Mouse (Mus musculus) layer of hippocampus, adult 2 months (tissue): ENCODE measurements around the gene Ccnf. TPM values are rescaled to one million over a fixed set of nuclear protein-coding genes. Genes with fewer than 3 reads are reported as not detected.
A peak's percentile ranks its signal among the peaks of the same experiment; 100 is the strongest.

Experiments used
- DNase-seq, 2 experiments: peaks; one replicate each; pipeline ENCODE4 v3.0.0; 2022; ENCODE audit warnings: low spot score in 2 of 2
- H3K27ac ChIP-seq: fragments of 200-600 bp; 2 replicates; pipeline ENCODE4 v1.8.1; 2022
- H3K4me3 ChIP-seq: fragments of 200-600 bp; 2 replicates; pipeline ENCODE4 v1.8.1; 2022; ENCODE audit warnings: mild to moderate bottlenecking
- CTCF ChIP-seq: fragments of 200-600 bp; conservative IDR thresholded peaks from 2 replicates; pipeline ENCODE4 v1.8.1; 2022; ENCODE audit warnings: antibody characterized with exemption, mild to moderate bottlenecking, moderate library complexity
- long read RNA-seq, 2 experiments: library from polyadenylated mRNA; stranded (forward); transcript quantifications; one replicate each; pipeline ENCODE4 v2.0.0; 2021; ENCODE audit warnings: borderline mapping rate in 2 of 2
- total RNA-seq, 2 experiments: library from RNA; stranded (reverse); gene quantifications; 2 replicates each; pipeline ENCODE4 v1.2.3; 2021

Gene Ccnf
- total RNA-seq = 1 to 10 TPM; 4.6 to 6.2 TPM
- long read RNA-seq, experiment 1, full-length matches to known transcripts = 6 of 7 reads
- long read RNA-seq, experiment 1, partial matches to known transcripts = 1 of 7 reads
- long read RNA-seq, experiment 1, other reads (novel, unspliced or antisense) = 0 of 7 reads
- long read RNA-seq, experiment 2, full-length matches to known transcripts = 5 of 6 reads
- long read RNA-seq, experiment 2, partial matches to known transcripts = 0 of 6 reads
- long read RNA-seq, experiment 2, other reads (novel, unspliced or antisense) = 1 of 6 reads

DNA sequence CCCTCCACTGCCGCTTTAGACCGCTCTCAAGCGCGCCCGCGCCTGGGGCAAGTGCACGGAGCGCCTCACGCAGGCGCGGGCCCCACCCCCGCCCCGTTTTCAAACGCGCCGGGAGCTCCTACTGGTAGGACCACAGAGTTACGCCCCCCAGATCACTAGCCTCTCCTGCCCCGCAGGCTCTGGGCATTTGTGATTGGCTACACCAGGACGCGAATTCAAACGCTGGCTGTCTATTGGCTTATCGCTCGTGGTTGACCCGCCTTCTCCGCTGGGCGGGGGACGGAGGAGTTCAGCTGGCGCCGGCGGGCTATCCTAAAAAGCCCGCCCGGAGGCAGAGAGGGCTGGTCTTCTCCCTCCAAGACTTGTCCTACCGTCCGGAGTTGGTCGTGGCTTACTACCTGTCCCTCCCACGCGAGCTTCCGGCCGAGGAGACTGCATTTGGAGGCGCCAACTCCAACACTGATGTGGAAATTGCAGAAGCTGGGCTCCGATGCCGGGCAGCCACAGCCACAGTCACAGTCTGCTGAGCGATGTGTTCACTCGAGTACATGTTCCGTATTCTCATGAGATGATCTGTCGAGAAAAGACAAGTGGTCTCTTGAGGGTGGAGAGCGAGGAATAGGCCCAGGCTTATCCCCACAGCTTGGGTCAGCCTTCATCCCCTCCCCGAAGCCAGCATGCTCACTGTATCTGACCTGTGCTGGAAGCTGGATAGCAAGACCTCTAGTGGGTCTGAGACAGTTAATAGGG lies at the start of gene Ccnf:
TSS of gene Ccnf (minus strand) at position 165 of the 750 bp plus-strand sequence.
- TF ChIP-seq CTCF = peak; percentile 79
- Histone ChIP-seq H3K27ac (peak within 1 kb of the TSS; percentile 58), H3K4me3 (peak within 1 kb of the TSS; percentile 88)

DNA sequence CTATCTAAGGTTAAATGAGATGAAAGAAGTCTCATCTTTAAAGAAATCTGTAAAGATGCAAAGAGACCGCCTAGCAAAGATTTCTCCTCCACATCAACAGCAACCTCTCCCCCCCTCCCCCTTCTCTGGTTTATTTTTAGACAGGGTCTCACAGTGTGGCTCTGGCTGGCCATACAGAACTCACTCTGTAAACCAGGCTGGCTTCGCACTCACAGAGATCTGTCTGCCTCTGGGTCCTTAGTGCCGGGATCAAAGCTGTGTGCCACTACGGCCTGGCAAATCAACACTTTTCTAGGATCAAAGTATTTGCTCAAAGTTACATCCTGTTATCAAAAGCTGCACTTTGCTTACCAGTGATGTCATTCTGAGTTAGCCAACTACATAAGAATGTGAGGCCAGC lies 49.4 kb upstream of the Ccnf start:
- Histone ChIP-seq H3K27ac (no peak overlapping the region), H3K4me3 (no peak overlapping the region)
- TF ChIP-seq CTCF = no peak
- DNase-seq = no peak

More for the DNA sequence above, at the start of gene Ccnf:
- peak; percentile 94 to 97 for DNase-seq

DNA sequence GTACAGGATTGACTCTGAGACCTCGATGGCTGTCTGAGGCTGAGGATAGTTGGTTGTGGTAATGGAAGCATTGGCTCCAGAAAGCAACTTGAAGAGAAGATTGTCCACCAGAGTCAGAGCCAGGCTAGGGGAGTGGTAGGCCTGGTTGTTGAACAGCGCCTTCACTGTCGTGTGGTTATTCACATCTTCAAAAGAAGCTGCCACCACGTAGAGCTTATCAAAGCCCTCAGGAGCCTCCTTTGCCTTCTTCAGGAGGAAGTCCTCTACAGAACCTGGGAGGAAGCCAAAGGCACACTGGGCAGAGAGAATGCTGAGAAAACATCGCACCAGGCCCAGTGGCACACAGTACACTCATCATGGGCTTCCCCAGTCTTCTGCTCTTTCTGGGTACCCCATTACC lies 38.1 kb upstream of the Ccnf start:
- no peak overlapping the region for H3K27ac ChIP-seq
- H3K4me3 ChIP-seq = no peak overlapping the region
- no peak for DNase-seq
- TF ChIP-seq CTCF = no peak

DNA sequence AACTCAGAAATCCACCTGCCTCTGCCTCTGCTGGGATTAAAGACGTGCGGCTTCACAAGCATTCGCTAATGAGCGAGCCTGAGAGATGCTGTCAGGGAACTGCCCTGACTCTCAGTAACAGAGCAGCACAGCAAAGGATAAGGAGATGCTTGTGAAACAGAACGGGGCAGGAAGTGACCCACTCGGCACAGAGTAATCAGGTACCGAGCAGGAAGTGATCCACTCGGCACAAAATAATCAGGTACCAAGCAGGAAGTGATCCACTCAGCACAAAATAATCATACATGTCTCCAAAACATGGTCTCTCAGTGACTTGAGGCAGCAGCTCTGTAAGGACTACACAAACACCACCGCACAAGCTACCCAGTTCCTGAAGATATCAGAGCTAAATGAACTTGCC lies 37.2 kb upstream of the Ccnf start:
- TF ChIP-seq CTCF = no peak

DNA sequence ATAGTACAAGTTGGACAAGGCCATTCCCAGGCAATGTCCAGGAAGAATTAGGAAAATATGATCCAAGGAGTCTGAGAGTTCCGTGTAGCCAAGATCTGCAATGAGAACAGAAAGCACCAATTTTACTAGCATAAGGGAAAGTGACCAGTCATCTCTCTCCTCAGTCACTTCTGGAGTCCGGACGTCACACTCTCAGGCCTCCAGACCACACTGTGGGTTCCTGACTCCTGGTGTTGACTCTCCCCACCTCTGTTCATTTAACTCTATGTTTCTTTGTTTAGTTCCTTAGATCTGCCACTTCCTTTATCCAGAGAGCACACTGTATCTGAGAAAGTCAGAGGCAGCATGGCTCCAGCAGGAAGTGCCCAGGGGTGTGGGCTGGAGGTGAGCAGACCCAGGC lies 34.4 kb upstream of the Ccnf start:
- DNase-seq = no peak

More for the DNA sequence above, 37.2 kb upstream of the Ccnf start:
- DNase-seq = no peak
- Histone ChIP-seq H3K27ac (no peak overlapping the region), H3K4me3 (no peak overlapping the region)

DNA sequence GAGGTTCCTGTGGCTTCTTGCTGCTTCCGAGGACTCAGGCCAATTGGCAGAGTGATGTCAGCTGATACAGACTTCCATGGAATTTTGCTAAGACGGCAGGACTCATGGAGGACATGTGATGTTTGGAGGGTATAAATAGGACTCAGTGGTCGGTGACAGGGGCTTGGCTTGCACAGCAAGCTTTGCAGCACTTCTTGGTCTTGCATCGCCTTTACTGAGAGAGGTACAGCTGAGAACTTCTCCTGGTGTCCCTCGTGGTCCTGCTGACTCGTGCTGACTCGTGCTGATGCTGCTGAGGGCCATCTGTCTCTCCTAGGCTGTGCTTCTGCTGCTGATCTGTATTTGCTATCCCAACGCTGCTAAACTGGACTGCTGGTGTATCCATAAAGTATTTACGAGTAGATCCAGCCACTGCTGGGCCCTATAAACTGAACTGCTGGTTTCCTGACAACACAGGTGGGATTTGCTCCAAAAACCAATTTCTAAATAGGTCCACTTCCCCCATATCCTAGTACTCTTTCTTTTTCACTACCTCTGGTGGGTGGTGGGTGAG lies 32.1 kb upstream of the Ccnf start:
- DNase-seq = no peak
- Histone ChIP-seq H3K4me3 (no peak overlapping the region), H3K27ac (no peak overlapping the region)
- TF ChIP-seq CTCF = no peak

More for the DNA sequence above, 34.4 kb upstream of the Ccnf start:
- Histone ChIP-seq H3K4me3 (no peak overlapping the region), H3K27ac (no peak overlapping the region)
- TF ChIP-seq CTCF = no peak

DNA sequence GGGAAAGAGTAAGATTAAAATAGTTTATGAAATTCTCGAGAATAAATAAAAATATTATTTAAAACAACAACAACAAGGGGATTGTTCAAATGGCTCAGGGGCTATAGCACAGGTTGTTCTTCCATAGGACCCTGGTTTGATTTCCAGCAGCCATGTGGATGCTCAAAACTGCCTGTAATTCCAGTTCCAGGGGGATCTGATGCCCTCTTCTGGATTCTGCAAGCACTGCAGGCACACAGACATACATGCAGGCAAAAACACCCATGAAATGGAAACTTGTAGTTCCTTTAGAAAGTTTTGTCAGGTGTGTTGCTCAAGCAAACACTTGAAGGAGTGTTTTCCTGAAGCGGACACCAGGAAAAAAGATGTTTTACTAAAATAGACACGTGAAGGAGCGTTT lies 31.4 kb upstream of the Ccnf start:
- Histone ChIP-seq H3K4me3 (no peak overlapping the region), H3K27ac (no peak overlapping the region)
- TF ChIP-seq CTCF = peak; percentile 64
- no peak for DNase-seq

DNA sequence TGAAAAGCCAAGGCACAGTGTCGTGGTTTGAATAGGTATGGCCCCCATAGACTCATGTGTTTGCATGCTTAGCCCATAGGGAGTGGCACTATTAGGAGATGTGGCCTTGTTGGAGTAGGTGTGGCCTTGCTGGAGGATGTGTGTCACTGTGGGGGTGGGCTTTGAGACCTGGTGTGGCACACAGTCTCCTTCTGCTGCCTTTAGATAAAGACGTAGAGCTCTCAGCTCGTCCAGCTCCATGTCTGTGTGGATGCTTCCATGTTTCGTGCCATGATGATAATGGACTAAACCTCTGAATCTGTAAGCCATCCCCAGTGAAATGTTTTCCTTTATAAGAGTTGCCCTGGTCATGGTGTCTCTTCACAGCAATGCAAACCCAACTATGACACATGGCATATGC lies 28.6 kb upstream of the Ccnf start:
- no peak overlapping the region for H3K4me3 ChIP-seq
- TF ChIP-seq CTCF = no peak
- no peak overlapping the region for H3K27ac ChIP-seq
- no peak for DNase-seq

DNA sequence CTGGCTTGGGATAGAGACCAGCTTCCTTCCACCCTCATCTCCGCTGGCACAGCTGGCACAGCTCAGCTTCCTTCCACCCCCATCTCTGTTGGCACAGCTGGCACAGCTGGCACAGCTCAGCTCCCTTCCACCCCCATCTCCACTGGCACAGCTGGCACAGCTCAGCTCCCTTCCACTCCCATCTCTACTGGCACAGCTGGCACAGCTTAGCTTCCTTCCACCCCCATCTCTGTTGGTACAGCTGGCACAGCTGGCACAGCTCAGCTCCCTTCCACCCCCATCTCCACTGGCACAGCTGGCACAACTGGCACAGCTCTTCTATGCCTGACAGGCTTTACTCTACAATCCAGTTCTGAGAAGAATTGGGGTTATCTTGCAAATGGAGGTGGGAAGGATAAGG lies 15.8 kb upstream of the Ccnf start:
- no peak for TF ChIP-seq CTCF
- no peak overlapping the region for H3K4me3 ChIP-seq
- DNase-seq = no peak
- no peak overlapping the region for H3K27ac ChIP-seq

DNA sequence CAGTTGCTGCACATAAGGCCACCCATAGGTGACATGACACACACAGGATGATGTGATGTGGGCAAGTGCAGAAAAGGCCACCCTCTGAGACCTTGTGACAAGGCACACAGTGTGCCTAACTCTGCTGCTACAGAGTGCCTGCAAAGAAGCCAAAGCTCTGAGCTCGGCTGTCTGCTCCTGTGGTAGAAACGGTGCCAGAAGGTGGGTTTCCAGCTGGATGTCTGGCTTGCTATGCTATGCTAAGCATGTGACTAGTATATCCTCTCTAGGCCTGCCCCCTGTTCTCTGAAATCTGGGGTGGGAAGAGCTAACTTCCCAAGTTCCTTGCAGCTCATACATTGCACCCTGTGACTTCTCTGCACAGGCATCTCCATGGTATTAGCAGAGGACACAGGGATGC lies 13.5 kb upstream of the Ccnf start:
- no peak for DNase-seq
- no peak overlapping the region for H3K27ac ChIP-seq
- no peak for TF ChIP-seq CTCF
- H3K4me3 ChIP-seq = no peak overlapping the region

DNA sequence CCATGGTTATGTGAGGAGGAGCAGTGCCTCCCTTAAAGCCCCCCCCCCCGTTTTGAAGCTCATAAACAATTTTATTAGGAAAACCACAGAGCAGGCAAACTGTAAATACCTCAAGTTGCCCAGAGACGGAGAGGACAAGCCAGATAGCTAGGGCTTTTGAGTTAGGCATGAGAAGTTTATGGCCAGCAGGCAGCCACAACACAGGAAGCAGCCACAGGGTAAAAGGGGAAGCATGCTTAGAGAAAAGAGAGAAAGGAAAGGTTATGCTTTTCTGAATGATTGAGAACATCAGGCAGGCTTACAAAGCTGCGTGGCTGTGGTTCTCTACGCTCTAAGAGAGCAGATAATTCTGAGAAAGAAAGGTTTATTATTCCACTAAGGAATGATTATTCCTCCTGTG lies 9.2 kb upstream of the Ccnf start:
- no peak for TF ChIP-seq CTCF
- no peak overlapping the region for H3K4me3 ChIP-seq
- H3K27ac ChIP-seq = no peak overlapping the region
- no peak for DNase-seq

DNA sequence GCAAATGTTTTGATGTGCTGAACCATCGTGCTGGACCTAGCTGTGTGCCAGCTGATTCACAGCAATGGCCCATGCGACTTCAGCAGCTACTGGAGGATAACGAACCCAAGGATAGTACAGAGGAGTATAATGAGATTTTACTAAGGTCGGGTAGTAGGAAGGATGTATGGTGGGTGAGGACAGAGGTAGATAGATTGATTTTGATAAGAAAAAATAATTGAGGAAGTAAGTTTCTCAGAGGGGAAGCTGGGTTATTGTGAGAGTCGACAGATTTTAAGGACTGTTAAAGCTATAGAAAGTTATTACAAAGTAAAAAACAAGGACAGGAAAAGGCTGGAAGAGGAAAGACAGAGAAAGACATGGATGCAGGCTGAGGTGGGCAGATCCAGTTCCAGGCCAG lies 8.4 kb upstream of the Ccnf start:
- Histone ChIP-seq H3K27ac (no peak overlapping the region), H3K4me3 (no peak overlapping the region)
- DNase-seq = no peak
- TF ChIP-seq CTCF = no peak

DNA sequence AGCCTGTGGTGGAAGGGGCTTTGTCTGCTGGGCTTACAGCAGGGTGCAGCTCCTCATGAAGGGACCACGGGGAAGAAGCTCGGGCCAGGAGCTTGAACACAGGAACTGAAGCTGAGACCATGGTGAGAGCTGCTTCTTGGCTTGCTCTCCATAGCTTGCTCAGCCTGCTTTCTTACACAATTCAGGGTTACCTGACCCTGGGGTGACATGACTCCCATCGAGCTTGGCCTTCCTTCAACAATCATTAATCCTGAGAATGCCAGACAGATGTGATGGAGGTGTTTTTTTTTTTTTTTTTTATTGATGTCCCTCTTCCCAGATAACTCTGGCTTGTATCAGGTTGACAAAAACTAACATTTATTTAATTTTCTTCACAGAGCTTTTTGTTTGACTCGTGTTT lies 7.7 kb upstream of the Ccnf start:
- DNase-seq = no peak
- no peak; the same call in 1 of the 2 replicates for TF ChIP-seq CTCF
- Histone ChIP-seq H3K4me3 (no peak overlapping the region), H3K27ac (no peak overlapping the region)

DNA sequence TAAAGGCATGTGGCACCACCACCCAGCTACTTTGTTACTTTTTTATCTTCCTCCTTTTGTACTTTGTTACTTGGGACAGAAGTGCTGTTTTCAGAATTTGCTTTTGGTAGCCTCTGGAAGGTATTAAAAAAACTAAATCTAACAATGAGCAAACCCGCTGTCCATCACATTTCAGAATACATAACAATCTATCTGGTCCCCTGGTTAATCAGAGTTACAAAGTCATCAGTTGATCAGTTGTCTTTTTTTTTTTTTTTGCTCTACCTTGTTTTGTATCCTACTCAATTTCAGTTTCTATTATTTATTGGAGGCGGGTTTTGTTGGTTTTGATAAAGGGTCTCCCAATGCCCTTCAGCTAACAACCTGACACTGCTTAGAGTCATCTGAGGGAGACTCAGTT lies 1.0 kb upstream of the Ccnf start:
- DNase-seq = no peak
- TF ChIP-seq CTCF = no peak
- no peak overlapping the region for H3K4me3 ChIP-seq
- H3K27ac ChIP-seq = no peak overlapping the region
